Mouse (Mus musculus) A20 (cell line): ENCODE data around the gene Ahcyl2.

ENCODE experiments used
- DNase-seq: peaks from one replicate; pipeline ENCODE4 v3.0.0-alpha.2; 2011; ENCODE audit warnings: low read depth, low spot score

Ahcyl2 gene

GRCm38 (mm10) chr6:29768791-29769441 is 1.1 kb downstream of the Ahcyl2 start:
- DNase-seq: peak; percentile 74

GRCm38 (mm10) chr6:29770672-29771321 is 3.0 kb downstream of the Ahcyl2 start:
- no peak for DNase-seq

- DNase-seq: no peak
Observed at GRCm38 (mm10) chr6:29772236-29772635, 4.4 kb downstream of the Ahcyl2 start.

- no peak for DNase-seq
Observed at GRCm38 (mm10) chr6:29774161-29774560, 6.3 kb downstream of the Ahcyl2 start.

DNA sequence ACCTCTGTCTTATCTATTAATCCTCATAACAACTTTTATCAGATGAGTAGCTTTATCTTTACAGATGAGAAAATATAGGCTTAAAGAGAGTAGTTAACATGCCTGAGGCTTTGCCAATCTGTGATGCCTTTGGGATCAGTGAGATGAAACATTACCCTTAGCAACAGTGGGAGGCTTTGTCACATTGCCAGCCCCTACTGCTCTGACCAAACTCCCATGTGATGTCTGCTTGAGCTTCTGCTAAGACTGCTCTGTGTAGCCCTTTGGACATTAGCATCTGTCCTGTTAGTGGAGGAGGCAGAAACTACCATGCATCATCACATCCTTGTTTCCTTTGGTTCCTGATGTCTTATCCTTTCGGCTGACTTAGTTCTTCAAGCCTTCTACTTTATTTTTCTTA is 7.8 kb downstream of the Ahcyl2 start:
- no peak for DNase-seq

- no peak for DNase-seq
Observed at GRCm38 (mm10) chr6:29776542-29777237, 8.9 kb downstream of the Ahcyl2 start.

GRCm38 (mm10) chr6:29777238-29777555 is 9.4 kb downstream of the Ahcyl2 start:
- peak; percentile 36 for DNase-seq

GRCm38 (mm10) chr6:29780082-29780481 is 12.3 kb downstream of the Ahcyl2 start:
- no peak for DNase-seq

DNA sequence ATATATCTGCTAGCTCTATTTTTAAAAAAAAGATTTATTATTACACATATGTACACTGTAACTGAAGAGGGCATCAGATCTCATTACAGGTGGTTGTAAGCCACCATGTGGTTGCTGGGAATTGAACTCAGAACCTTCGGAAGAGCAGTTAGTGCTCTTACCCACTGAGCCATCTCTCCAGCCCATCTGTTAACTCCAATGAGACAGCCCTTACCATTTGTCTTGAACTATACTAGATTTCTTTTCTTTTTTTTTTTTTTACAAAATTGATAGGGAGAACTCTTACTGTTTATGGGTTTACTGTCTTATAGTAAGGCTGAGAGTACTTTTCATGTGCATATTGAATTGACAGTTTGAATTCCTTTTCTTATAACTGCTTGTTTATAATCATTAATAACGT is 12.8 kb downstream of the Ahcyl2 start:
- no peak for DNase-seq

GRCm38 (mm10) chr6:29782239-29782638 is 14.4 kb downstream of the Ahcyl2 start:
- DNase-seq: no peak

DNA sequence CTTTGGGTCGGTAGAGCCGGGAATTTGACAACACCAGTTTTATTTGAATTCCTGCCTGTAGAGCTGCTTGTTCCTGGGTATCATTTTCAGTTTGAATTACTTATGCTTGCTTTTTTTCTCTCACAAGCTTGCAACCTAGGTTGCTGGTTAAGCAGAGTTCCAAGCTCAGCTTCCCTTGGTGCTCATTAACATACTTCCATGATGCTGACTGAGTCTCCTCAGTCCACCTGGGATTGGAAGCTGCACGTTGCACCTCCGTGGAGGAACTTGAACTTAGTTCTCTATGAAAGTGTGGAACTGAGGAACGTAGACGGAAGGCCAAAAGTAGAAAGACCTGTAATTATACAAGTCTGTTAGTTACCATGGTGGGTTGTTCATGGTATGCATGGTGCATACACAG is 16.1 kb downstream of the Ahcyl2 start:
- DNase-seq: no peak

DNA sequence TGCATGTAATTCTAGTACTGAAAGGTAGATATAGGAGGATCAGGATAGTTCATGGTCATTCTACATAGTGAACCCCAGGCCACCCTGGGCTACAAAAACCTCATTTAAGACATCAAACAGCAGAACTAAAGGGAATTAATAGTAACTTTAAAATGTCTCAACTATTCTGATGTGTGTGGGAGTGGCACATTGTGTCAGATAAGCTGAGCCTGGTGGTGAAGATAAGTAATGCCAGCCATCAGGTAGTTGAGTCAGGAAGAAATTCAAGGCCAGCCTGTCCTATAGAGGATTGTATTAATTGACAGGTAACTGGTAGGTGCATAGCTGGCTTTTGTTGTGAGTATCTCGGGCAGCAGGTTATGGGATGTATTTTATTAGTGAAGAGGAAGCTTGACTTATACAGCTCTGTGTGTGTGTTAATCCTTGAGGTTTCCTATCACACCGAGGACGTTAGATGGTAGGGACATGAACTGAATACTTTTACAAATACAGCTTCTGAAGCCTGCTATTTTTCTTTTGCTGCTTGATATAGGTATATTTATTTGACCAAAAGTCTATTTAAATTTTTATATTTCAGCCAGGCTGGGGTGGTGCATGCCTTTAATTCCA is 16.7 kb downstream of the Ahcyl2 start:
- no peak for DNase-seq

DNA sequence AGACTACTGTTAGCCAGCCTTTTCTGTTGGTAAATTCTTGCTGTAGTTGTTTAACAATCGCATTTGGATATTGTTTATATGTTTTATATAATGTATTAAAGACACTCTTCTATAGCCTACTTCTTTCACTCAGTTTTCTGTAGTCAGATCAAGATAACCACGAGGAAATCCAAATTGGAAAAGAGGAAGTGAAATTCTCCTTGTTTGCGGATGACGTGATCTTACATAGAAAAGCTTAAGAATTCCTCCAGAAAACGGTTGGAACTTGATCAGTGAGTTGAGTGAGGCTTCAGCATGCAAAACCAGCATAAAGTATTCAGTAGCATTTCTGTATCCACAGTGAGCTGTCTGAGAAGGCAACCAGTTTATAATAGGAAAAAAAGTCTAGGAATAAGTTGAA is 17.9 kb downstream of the Ahcyl2 start:
- no peak for DNase-seq

GRCm38 (mm10) chr6:29788779-29789350 is 21.1 kb downstream of the Ahcyl2 start:
- DNase-seq: no peak

GRCm38 (mm10) chr6:29790014-29790698 is 22.3 kb downstream of the Ahcyl2 start:
- no peak for DNase-seq

- no peak for DNase-seq
Observed at GRCm38 (mm10) chr6:29793520-29793919, 25.7 kb downstream of the Ahcyl2 start.

DNA sequence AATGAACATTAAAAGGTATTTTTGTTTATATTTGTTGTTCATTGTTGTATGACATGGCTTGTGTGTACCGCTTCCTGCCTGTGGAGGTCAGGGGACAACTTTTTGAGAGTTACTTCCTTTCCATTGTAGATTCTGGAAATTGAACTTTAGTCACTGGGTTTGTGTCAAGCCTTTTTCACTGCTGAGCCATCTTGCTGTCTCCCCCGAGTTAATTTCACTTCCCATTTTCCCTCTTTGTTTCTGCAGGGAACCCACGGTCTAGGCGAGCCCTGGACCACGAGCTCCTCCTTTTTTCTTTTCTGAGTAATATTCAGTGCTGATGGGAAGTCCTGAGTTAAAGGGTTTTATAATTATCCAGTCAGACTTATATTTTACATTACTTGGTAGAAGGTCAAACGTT is 26.8 kb downstream of the Ahcyl2 start:
- peak; percentile 68 for DNase-seq

GRCm38 (mm10) chr6:29802979-29803378 is 35.2 kb downstream of the Ahcyl2 start:
- DNase-seq: no peak

GRCm38 (mm10) chr6:29804006-29804405 is 36.2 kb downstream of the Ahcyl2 start:
- DNase-seq: no peak

- DNase-seq: no peak
Observed at GRCm38 (mm10) chr6:29805381-29805780, 37.6 kb downstream of the Ahcyl2 start.

- no peak for DNase-seq
Observed at GRCm38 (mm10) chr6:29812076-29812475, 44.3 kb downstream of the Ahcyl2 start.

- no peak for DNase-seq
Observed at GRCm38 (mm10) chr6:29812651-29813050, 44.8 kb downstream of the Ahcyl2 start.
